Mouse (Mus musculus) C2C12 (cell line): ENCODE measurements around the gene Crtam.

ENCODE experiments used
- CTCF ChIP-seq: IDR thresholded peaks from one replicate; pipeline ENCODE4 v1.5.1; 2011; ENCODE audit not compliant: control insufficient read depth, insufficient read depth, insufficient read length
- USF1 ChIP-seq: IDR thresholded peaks from one replicate; pipeline ENCODE4 v1.6.1; 2011; ENCODE audit warnings: low read depth, mild to moderate bottlenecking, control low read depth, moderate library complexity

DNA sequence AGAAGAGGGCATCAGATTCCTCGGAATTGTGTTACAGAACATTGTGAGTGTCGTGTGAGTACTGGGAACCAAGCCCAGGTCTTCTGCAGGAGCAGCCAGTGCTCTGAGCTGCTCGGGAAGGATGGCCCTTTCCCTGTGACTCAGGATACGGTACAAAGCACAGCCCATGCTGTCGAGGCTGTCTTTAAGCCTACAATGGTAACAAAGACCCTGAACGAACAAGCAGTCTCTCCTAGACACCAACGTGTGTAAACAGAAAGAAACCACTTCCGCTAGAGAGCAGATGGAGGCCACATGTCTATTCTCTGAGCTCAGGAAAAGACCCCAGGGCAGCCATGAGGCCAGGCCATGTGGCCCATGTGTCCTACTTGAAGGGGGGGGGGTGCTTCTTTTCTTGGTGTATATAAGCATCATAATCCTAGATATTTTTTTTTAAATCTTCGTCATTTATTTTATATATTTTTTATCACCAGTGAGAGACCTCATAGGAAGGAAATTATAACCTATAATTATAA, 33.8 kb upstream of the Crtam start:
- TF ChIP-seq CTCF, result no peak
- TF ChIP-seq USF1, result no peak
